Mouse (Mus musculus) monocyte, adult 2 months (primary cell): ENCODE data around the gene Pak2.
A peak's percentile ranks its signal among the peaks of the same experiment; 100 is the strongest.

Experiments used
- DNase-seq, 2 experiments: peaks; one replicate each; pipeline ENCODE4 v3.0.0; 2022; ENCODE audit warnings: low spot score in 2 of 2, low read depth in 1 of 2

Pak2 gene

GRCm38 (mm10) chr16:32078991-32079511 is at the start of gene Pak2:
Gene Pak2 (minus strand): TSS chr16:32079342.
- peak; percentile 68 to 85 for DNase-seq

GRCm38 (mm10) chr16:32127046-32127445 is 47.9 kb upstream of the Pak2 start:
- no peak for DNase-seq

- DNase-seq: no peak
Observed at GRCm38 (mm10) chr16:32125364-32125763, 46.2 kb upstream of the Pak2 start.

DNA sequence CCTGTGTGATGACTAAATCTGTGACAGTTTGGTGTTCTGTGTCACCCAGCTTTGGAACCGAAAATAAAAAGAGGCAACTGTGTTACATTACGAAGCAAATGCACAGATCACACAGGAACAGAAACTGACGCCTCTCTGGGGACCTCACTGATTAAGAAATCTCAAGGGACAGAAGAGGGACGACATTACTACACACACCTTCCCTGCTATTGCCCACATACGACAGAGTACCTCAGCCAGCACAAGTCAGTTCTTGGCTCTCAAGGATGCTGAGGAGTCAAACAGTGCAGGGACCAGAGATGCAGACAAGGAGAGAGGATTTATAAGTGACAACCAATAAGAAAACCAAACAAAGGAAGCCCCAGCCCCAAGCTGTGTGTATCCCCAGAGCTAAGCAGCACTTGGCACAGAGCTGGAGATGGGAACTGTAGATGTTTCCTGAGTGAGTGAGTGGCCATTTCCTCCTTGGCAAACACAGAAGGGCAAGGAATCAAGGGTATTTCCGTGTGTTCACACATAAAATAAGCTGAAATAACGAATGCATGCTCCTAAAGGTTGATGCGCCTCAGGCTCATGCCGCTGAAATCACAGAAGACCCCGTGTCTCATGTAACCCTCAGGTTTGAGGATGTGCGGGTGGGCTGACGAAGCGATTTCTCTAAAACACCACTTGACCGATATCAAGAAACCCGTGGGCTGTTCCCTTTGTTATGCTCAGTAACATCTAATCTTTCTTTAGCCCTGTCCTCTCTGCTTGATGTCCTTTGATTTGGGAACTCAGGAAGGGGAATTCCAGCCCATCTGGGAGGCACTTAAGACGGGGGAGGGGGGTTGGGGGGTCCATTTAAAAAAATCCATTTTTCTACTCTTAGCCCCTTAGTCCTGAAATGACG is 45.5 kb upstream of the Pak2 start:
- peak; percentile 45 to 53 for DNase-seq

DNA sequence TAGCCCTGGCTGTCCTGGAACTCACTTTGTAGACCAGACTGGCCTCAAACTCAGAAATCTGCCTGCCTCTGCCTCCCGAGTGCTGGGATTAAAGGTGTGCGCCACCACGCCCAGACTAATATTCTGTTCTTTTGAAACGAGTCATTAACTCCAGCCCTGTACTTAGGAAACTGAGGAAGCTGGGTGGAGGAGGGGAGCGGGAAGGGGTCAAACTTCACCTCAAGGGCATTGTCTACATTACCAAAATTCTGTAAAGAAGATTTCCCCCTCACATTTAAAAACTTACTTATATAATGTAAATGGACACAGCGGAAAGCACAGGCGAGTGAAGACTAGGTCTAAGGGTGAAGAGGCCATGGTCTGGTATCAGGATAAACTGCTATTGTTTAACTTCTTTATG is 44.9 kb upstream of the Pak2 start:
- no peak for DNase-seq

DNA sequence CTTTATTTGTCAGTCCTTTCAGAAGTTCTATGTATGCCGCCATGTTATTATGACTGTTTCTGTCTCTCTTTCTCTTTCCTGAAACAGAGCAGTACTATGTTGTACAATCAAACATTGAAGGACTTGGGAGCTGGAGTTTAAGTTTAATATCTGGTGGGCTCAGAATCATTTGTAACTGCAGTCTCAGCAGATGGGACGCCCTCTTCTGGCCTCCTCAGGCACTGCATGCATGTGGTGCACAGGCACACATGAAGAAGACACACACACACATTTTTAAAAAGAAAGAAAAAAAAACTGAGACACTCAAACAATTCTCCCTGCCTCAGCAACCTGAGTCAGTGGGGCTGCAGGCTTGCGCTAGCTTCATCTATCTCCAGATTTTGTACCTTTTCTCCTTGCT is 41.3 kb upstream of the Pak2 start:
- DNase-seq: no peak

DNA sequence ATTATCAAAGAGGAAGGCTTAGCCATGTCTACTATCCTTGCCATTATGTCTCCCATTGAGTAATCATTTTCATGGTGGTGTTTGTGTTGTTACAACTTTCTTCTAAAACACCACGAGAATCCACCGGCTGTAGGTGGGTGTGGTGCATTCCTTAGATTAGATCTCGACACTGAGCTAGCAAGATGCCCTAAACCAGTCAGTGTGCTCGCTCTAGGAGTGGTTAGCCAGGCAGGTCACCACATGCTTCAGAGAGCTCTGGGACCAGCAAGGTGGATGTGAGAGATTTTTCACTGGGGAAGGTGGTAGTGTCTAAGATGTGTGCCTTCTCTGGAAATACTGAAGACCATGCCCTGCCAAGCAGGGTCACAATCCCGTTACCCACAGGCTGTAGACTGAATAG is 37.0 kb upstream of the Pak2 start:
- no peak for DNase-seq

- no peak for DNase-seq
Observed at GRCm38 (mm10) chr16:32115781-32116180, 36.6 kb upstream of the Pak2 start.

DNA sequence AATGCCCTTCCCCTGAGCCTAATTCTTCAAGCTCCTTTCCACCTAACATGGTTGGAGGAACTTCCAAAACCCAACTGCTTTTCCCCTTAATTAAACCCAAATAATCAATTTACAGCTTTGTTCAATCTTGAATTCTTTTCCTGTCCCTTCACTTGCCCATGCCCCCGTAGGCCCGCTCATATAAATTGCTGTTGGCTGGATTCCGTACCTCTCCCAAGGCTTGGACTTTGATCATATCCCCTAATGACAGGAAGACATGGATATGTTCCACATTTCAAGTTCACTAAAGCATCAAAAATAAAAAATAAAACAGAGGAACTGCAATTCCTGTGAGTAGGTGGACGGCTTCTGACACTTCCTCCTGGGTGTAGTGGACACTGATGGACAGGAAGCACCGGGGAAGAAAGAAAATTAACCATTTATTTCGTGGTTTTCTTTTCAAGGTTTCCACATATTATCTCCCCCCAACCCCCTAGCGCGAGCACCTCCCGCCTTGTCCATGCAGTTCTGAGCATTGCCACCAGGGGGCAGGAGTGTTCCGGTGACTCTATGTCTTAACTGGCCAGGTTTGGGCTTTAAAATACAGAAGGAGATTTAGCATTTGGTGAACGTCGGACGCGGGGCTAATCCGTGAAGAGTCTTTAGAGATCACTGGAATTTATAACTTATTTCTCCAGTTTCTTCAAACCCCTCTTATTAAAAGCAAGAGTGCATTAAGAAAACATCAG is 36.0 kb upstream of the Pak2 start:
- DNase-seq: peak in 1 of 2 experiments; percentile 78

GRCm38 (mm10) chr16:32114406-32114805 is 35.3 kb upstream of the Pak2 start:
- no peak for DNase-seq

DNA sequence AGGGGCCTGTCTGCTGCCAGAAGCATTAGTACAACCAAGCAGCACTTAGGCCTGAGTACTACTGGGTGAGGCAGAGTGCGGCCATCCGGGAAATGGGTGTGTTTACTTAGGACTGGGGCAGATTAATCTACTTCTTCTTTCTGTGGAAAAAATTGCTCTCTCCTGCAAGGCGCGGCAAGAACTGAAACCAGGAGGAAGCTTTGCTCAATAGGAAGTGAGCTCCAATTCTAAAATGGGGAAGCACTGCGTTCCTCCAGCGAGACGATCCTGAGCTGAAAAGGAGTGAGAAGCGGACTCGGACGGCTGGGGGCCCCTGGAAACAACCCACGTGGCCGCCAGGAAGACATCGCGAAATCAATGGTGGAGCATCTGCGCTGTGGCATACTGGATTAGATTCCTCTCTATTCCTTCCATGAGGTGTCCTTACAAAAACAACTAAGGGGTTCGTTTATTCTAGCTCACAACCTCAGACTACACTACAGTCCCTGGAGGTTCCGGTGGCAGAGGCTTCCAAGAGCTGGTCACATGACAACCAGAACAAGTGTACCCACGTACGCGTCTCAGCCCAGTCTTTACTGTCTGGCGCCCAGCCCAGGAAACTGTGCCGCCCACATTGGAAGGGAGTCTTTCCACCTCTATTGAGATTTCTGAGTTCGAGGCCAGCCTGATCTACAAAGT is 34.5 kb upstream of the Pak2 start:
- DNase-seq: peak; percentile 81 to 86

- DNase-seq: no peak
Observed at GRCm38 (mm10) chr16:32110951-32111699, 32.0 kb upstream of the Pak2 start.

GRCm38 (mm10) chr16:32108578-32108977 is 29.4 kb upstream of the Pak2 start:
- no peak for DNase-seq

GRCm38 (mm10) chr16:32108170-32108569 is 29.0 kb upstream of the Pak2 start:
- no peak for DNase-seq

- no peak for DNase-seq
Observed at GRCm38 (mm10) chr16:32107342-32108045, 28.4 kb upstream of the Pak2 start.

GRCm38 (mm10) chr16:32105698-32106097 is 26.6 kb upstream of the Pak2 start:
- DNase-seq: no peak

GRCm38 (mm10) chr16:32102295-32102694 is 23.2 kb upstream of the Pak2 start:
- DNase-seq: no peak

- DNase-seq: peak; percentile 48 to 78
Observed at GRCm38 (mm10) chr16:32099638-32100150, 20.6 kb upstream of the Pak2 start, which contains the start of the genes Pigx and Cep19. Gene Pigx (minus strand): TSS chr16:32099740. Gene Cep19 (plus strand): TSS chr16:32099800.

DNA sequence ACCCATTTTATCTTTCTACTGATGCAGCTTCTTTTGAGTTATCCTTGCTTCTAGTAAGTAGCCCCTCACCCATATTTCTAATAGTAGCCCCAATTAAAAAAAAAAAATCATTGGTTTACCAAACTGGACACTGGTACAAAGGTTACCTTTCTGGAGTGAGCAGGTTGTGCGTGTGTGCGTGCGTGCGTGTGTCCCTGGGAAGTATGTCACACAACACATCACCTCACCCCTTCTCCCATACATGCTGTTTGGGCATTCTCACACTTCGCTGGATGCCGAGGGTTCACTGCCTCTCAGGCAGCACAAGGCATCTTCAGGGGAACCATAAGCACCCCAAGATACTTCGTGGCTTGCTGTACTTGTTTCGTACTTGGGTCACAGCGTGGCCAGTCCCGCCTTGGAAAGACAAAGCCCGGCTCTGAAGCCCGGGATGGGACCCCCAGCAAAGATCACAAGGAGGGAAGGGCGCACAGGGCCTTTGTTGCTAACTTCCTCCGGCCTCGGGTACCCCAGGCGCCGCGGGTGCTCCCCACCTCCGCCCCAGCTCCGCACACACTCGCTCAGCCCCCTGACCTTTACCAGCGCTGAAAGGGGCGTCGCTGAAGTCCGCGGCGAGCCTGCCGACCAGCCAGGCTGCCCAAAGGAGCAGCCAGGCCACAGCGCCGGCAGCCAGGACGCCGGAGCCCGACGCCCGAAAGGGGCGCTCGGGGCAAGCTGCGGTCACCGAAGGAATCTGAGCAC is 19.9 kb upstream of the Pak2 start:
- DNase-seq: no peak
